Mouse (Mus musculus): ENCODE measurements around the gene Fmo5. TPM values are rescaled to one million over a fixed set of nuclear protein-coding genes. Genes with fewer than 3 reads are reported as not detected.

Gene Fmo5
- polyA plus RNA-seq, 1 experiment from 2014 or later, result 3.9 TPM

GRCm38 (mm10) chr3:97682576-97682975 is 54.0 kb downstream of the Fmo5 start:
- no peaks in the 10 kb centered on the region for H3K27me3 ChIP-seq (ENCODE audit: control insufficient read depth, insufficient read depth, low read depth, low read length)
- H3K36me3 ChIP-seq (ENCODE audit: control insufficient read depth, insufficient read depth, low read length), result no peaks in the 10 kb centered on the region
- 22% methylated on average over 5 of the region's 5 CpGs for WGBS
- peaks cover 13% of the 10 kb centered on the region for H3K4me1 ChIP-seq (replicated peaks; ENCODE audit: control insufficient read depth, insufficient read depth, low read length)
- no peak overlapping the region for H3K27ac ChIP-seq (ENCODE audit: low read length)
- peak overlapping the region; percentile 77 for H3K4me2 ChIP-seq (ENCODE audit: low read depth, low read length)
- no peaks in the 10 kb centered on the region for H3K9me3 ChIP-seq (ENCODE audit: control insufficient read depth, low read length)
- no peak for ATAC-seq (ENCODE audit: low read depth)
- peak overlapping the region; percentile 50; the same call in 1 of the 2 replicates for H3K4me3 ChIP-seq (ENCODE audit: low read length)
- H3K9ac ChIP-seq (ENCODE audit: low read length), result 0 out of 2 replicates have a peak overlapping the region, but pooled peaks have one; percentile 36

- peak overlapping the region; percentile 40 for H3K4me2 ChIP-seq (ENCODE audit: low read depth, low read length)
- peaks cover 13% of the 10 kb centered on the region for H3K4me1 ChIP-seq (replicated peaks; ENCODE audit: control insufficient read depth, insufficient read depth, low read length)
- peak overlapping the region; percentile 20 for H3K4me3 ChIP-seq (ENCODE audit: low read length)
- no peaks in the 10 kb centered on the region for H3K36me3 ChIP-seq (ENCODE audit: control insufficient read depth, insufficient read depth, low read length)
- ATAC-seq (ENCODE audit: low read depth), result peak; percentile 82
- no peaks in the 10 kb centered on the region for H3K27me3 ChIP-seq (ENCODE audit: control insufficient read depth, insufficient read depth, low read depth, low read length)
- H3K9me3 ChIP-seq (ENCODE audit: control insufficient read depth, low read length), result no peaks in the 10 kb centered on the region
- H3K9ac ChIP-seq (ENCODE audit: low read length), result no peak overlapping the region
- 6% methylated on average over 16 of the region's 16 CpGs for WGBS
- peak overlapping the region; percentile 74 for H3K27ac ChIP-seq (ENCODE audit: low read length)
These were observed 55.1 kb downstream of the Fmo5 start for GRCm38 (mm10) chr3:97683560-97684195.

- no peak for ATAC-seq (ENCODE audit: low read depth)
- Histone ChIP-seq H3K4me2 (ENCODE audit: low read depth, low read length) (no peak overlapping the region), H3K4me3 (ENCODE audit: low read length) (no peak overlapping the region), H3K9me3 (ENCODE audit: control insufficient read depth, low read length) (no peaks in the 10 kb centered on the region), H3K36me3 (ENCODE audit: control insufficient read depth, insufficient read depth, low read length) (no peaks in the 10 kb centered on the region), H3K27me3 (ENCODE audit: control insufficient read depth, insufficient read depth, low read depth, low read length) (no peaks in the 10 kb centered on the region), H3K4me1 (replicated peaks; ENCODE audit: control insufficient read depth, insufficient read depth, low read length) (peaks cover 13% of the 10 kb centered on the region), H3K9ac (ENCODE audit: low read length) (no peak overlapping the region), H3K27ac (ENCODE audit: low read length) (no peak overlapping the region)
- 80% methylated on average over 4 of the region's 4 CpGs for WGBS
These were observed 57.9 kb downstream of the Fmo5 start for GRCm38 (mm10) chr3:97686372-97687117.

GRCm38 (mm10) chr3:97689289-97689688 is 60.7 kb downstream of the Fmo5 start:
- no peaks in the 10 kb centered on the region for H3K9me3 ChIP-seq (ENCODE audit: control insufficient read depth, low read length)
- H3K27ac ChIP-seq (ENCODE audit: low read length), result no peak overlapping the region
- H3K9ac ChIP-seq (ENCODE audit: low read length), result no peak overlapping the region
- ATAC-seq (ENCODE audit: low read depth), result no peak
- no peak overlapping the region for H3K4me2 ChIP-seq (ENCODE audit: low read depth, low read length)
- H3K27me3 ChIP-seq (ENCODE audit: control insufficient read depth, insufficient read depth, low read depth, low read length), result no peaks in the 10 kb centered on the region
- H3K4me3 ChIP-seq (ENCODE audit: low read length), result no peak overlapping the region
- WGBS, result 55% methylated on average over 2 of the region's 2 CpGs
- H3K4me1 ChIP-seq (replicated peaks; ENCODE audit: control insufficient read depth, insufficient read depth, low read length), result peaks cover 13% of the 10 kb centered on the region
- no peaks in the 10 kb centered on the region for H3K36me3 ChIP-seq (ENCODE audit: control insufficient read depth, insufficient read depth, low read length)

- Histone ChIP-seq H3K4me3 (ENCODE audit: low read length) (no peak overlapping the region), H3K9ac (ENCODE audit: low read length) (no peak overlapping the region), H3K4me1 (replicated peaks; ENCODE audit: control insufficient read depth, insufficient read depth, low read length) (peaks cover 15% of the 10 kb centered on the region), H3K27me3 (ENCODE audit: control insufficient read depth, insufficient read depth, low read depth, low read length) (no peaks in the 10 kb centered on the region), H3K9me3 (ENCODE audit: control insufficient read depth, low read length) (no peaks in the 10 kb centered on the region), H3K4me2 (ENCODE audit: low read depth, low read length) (no peak overlapping the region), H3K27ac (ENCODE audit: low read length) (no peak overlapping the region), H3K36me3 (ENCODE audit: control insufficient read depth, insufficient read depth, low read length) (no peaks in the 10 kb centered on the region)
- ATAC-seq (ENCODE audit: low read depth), result no peak
- WGBS, result 30% methylated on average over 7 of the region's 7 CpGs
These were observed 62.0 kb downstream of the Fmo5 start for GRCm38 (mm10) chr3:97690590-97690989.

- H3K4me1 ChIP-seq (replicated peaks; ENCODE audit: control insufficient read depth, insufficient read depth, low read length), result peaks cover 15% of the 10 kb centered on the region
- ATAC-seq (ENCODE audit: low read depth), result no peak
- no peaks in the 10 kb centered on the region for H3K9me3 ChIP-seq (ENCODE audit: control insufficient read depth, low read length)
- no peaks in the 10 kb centered on the region for H3K27me3 ChIP-seq (ENCODE audit: control insufficient read depth, insufficient read depth, low read depth, low read length)
- H3K9ac ChIP-seq (ENCODE audit: low read length), result no peak overlapping the region
- no peaks in the 10 kb centered on the region for H3K36me3 ChIP-seq (ENCODE audit: control insufficient read depth, insufficient read depth, low read length)
- H3K4me3 ChIP-seq (ENCODE audit: low read length), result no peak overlapping the region
- WGBS, result 54% methylated on average over 12 of the region's 12 CpGs
- H3K27ac ChIP-seq (ENCODE audit: low read length), result no peak overlapping the region
- no peak overlapping the region for H3K4me2 ChIP-seq (ENCODE audit: low read depth, low read length)
These were observed 62.9 kb downstream of the Fmo5 start for GRCm38 (mm10) chr3:97691443-97692017.

GRCm38 (mm10) chr3:97693806-97694205 is 65.2 kb downstream of the Fmo5 start:
- H3K4me2 ChIP-seq (ENCODE audit: low read depth, low read length), result no peak overlapping the region
- 0 out of 2 replicates have a peak overlapping the region, but pooled peaks have one; percentile 13 for H3K27ac ChIP-seq (ENCODE audit: low read length)
- WGBS, result 67% methylated on average over 6 of the region's 6 CpGs
- no peaks in the 10 kb centered on the region for H3K27me3 ChIP-seq (ENCODE audit: control insufficient read depth, insufficient read depth, low read depth, low read length)
- H3K9me3 ChIP-seq (ENCODE audit: control insufficient read depth, low read length), result no peaks in the 10 kb centered on the region
- ATAC-seq (ENCODE audit: low read depth), result peak; percentile 86
- H3K4me3 ChIP-seq (ENCODE audit: low read length), result no peak overlapping the region
- H3K36me3 ChIP-seq (ENCODE audit: control insufficient read depth, insufficient read depth, low read length), result no peaks in the 10 kb centered on the region
- H3K9ac ChIP-seq (ENCODE audit: low read length), result no peak overlapping the region
- H3K4me1 ChIP-seq (replicated peaks; ENCODE audit: control insufficient read depth, insufficient read depth, low read length), result peaks cover 15% of the 10 kb centered on the region

GRCm38 (mm10) chr3:97696866-97697265 is 68.3 kb downstream of the Fmo5 start:
- ATAC-seq (ENCODE audit: low read depth), result no peak
- Histone ChIP-seq H3K9ac (ENCODE audit: low read length) (no peak overlapping the region), H3K9me3 (ENCODE audit: control insufficient read depth, low read length) (no peaks in the 10 kb centered on the region), H3K27me3 (ENCODE audit: control insufficient read depth, insufficient read depth, low read depth, low read length) (no peaks in the 10 kb centered on the region), H3K4me1 (replicated peaks; ENCODE audit: control insufficient read depth, insufficient read depth, low read length) (peaks cover 11% of the 10 kb centered on the region), H3K27ac (ENCODE audit: low read length) (no peak overlapping the region), H3K4me3 (ENCODE audit: low read length) (no peak overlapping the region), H3K36me3 (ENCODE audit: control insufficient read depth, insufficient read depth, low read length) (no peaks in the 10 kb centered on the region), H3K4me2 (ENCODE audit: low read depth, low read length) (no peak overlapping the region)
- 76% methylated on average over 9 of the region's 9 CpGs for WGBS

GRCm38 (mm10) chr3:97697291-97697690 is 68.7 kb downstream of the Fmo5 start:
- whole genome bisulfite sequencing, result 61% methylated on average over 9 of the region's 9 CpGs
- H3K27ac ChIP-seq (ENCODE audit: low read length), result no peak overlapping the region
- H3K9ac ChIP-seq (ENCODE audit: low read length), result no peak overlapping the region
- H3K36me3 ChIP-seq (ENCODE audit: control insufficient read depth, insufficient read depth, low read length), result no peaks in the 10 kb centered on the region
- no peaks in the 10 kb centered on the region for H3K9me3 ChIP-seq (ENCODE audit: control insufficient read depth, low read length)
- no peaks in the 10 kb centered on the region for H3K27me3 ChIP-seq (ENCODE audit: control insufficient read depth, insufficient read depth, low read depth, low read length)
- H3K4me2 ChIP-seq (ENCODE audit: low read depth, low read length), result no peak overlapping the region
- H3K4me1 ChIP-seq (replicated peaks; ENCODE audit: control insufficient read depth, insufficient read depth, low read length), result peaks cover 11% of the 10 kb centered on the region
- no peak overlapping the region for H3K4me3 ChIP-seq (ENCODE audit: low read length)
- ATAC-seq (ENCODE audit: low read depth), result no peak
